Mouse (Mus musculus) adrenal gland (tissue): ENCODE measurements around the gene Tnpo2.

ENCODE experiments used
- intact Hi-C: fragments of 180-260 bp; cut with DNase I; formaldehyde crosslinking; loops from one replicate; pipeline ENCODE4 v1.15.1; 2025
- microRNA-seq, 2 experiments: library from miRNA; unstranded; fragments of <30 nt; microRNA quantifications; one replicate each; pipeline ENCODE4; 2019

Gene Tnpo2

GRCm38 (mm10) chr8:85100076-85100665, 63.5 kb downstream of the Tnpo2 start:
- intact Hi-C loops, result no loop called here

Small RNA genes within 50 kb of the gene (microRNA-seq; reads per million reads assigned to microRNA genes)
- 0.12 to 0.46 reads per million in 2 experiments for gene Mir7070
